Mouse (Mus musculus): Measurements from ENCODE around the gene Arhgdig. TPM values are rescaled to one million over a fixed set of nuclear protein-coding genes. Genes with fewer than 3 reads are reported as not detected.

The Arhgdig gene
- polyA plus RNA-seq (2016; fragmentation: Nextera tagmentation; extraction: Ambion mirVana) = 8.2 and 10.0 TPM in 2 replicates

GRCm38 (mm10) chr17:26207686-26208085, at the start of gene Arhgdig:
TSS of gene Arhgdig (minus strand) at chr17:26207786.
- Histone ChIP-seq H3K4me1 (peaks cover 27% of the 10 kb centered on the region), H3K9me3 (no peaks in the 10 kb centered on the region), H3K27me3 (ENCODE audit: insufficient read depth, poor library complexity, severe bottlenecking) (peaks cover 47% of the 10 kb centered on the region), H3K36me3 (no peaks in the 10 kb centered on the region), H3K27ac (no peak within 1 kb of the TSS), H3K4me3 (no peak within 1 kb of the TSS)
- 84% methylated on average over 12 of the region's 12 CpGs for WGBS
- no peak for DNase-seq (ENCODE audit: low spot score)

GRCm38 (mm10) chr17:26255313-26255712, 47.7 kb upstream of the Arhgdig start:
- H3K36me3 ChIP-seq = peaks cover 52% of the 10 kb centered on the region
- no peak overlapping the region for H3K27ac ChIP-seq
- H3K4me1 ChIP-seq = peaks cover 4% of the 10 kb centered on the region; the same call in 1 of the 2 replicates
- no peak overlapping the region for H3K4me3 ChIP-seq
- 95% methylated on average over 7 of the region's 7 CpGs for WGBS
- H3K9me3 ChIP-seq = no peaks in the 10 kb centered on the region
- no peaks in the 10 kb centered on the region for H3K27me3 ChIP-seq (ENCODE audit: insufficient read depth, poor library complexity, severe bottlenecking)
- no peak for DNase-seq (ENCODE audit: low spot score)

GRCm38 (mm10) chr17:26253399-26253798, 45.8 kb upstream of the Arhgdig start:
- 1% methylated on average over 24 of the region's 24 CpGs for WGBS

GRCm38 (mm10) chr17:26252539-26253251, 45.1 kb upstream of the Arhgdig start, which contains the start of gene Luc7l:
TSS of gene Luc7l (plus strand) at chr17:26252896.
- Histone ChIP-seq H3K27me3 (ENCODE audit: insufficient read depth, poor library complexity, severe bottlenecking) (no peaks in the 10 kb centered on the region), H3K9me3 (no peaks in the 10 kb centered on the region), H3K27ac (peak within 1 kb of the TSS; percentile 100), H3K36me3 (peaks cover 26% of the 10 kb centered on the region), H3K4me1 (peaks cover 4% of the 10 kb centered on the region; the same call in 1 of the 2 replicates), H3K4me3 (peak within 1 kb of the TSS; percentile 99)
- WGBS = under 1% methylated on average over 43 of the region's 43 CpGs
- peak; percentile 98 for DNase-seq (ENCODE audit: low spot score)

More at GRCm38 (mm10) chr17:26253399-26253798, 45.8 kb upstream of the Arhgdig start:
- H3K27ac ChIP-seq = peak overlapping the region; percentile 100
- H3K27me3 ChIP-seq (ENCODE audit: insufficient read depth, poor library complexity, severe bottlenecking) = no peaks in the 10 kb centered on the region
- H3K4me3 ChIP-seq = peak overlapping the region; percentile 99
- peaks cover 33% of the 10 kb centered on the region for H3K36me3 ChIP-seq
- H3K4me1 ChIP-seq = peaks cover 4% of the 10 kb centered on the region; the same call in 1 of the 2 replicates
- no peaks in the 10 kb centered on the region for H3K9me3 ChIP-seq
- DNase-seq (ENCODE audit: low spot score) = no peak

GRCm38 (mm10) chr17:26251886-26252538, 44.4 kb upstream of the Arhgdig start:
- peaks cover 19% of the 10 kb centered on the region for H3K36me3 ChIP-seq
- peaks cover 4% of the 10 kb centered on the region; the same call in 1 of the 2 replicates for H3K4me1 ChIP-seq
- no peaks in the 10 kb centered on the region for H3K27me3 ChIP-seq (ENCODE audit: insufficient read depth, poor library complexity, severe bottlenecking)
- H3K9me3 ChIP-seq = no peaks in the 10 kb centered on the region
- 49% methylated on average over 4 of the region's 4 CpGs for WGBS
- peak overlapping the region; percentile 100 for H3K27ac ChIP-seq
- no peak for DNase-seq (ENCODE audit: low spot score)
- H3K4me3 ChIP-seq = peak overlapping the region; percentile 99

- H3K27me3 ChIP-seq (ENCODE audit: insufficient read depth, poor library complexity, severe bottlenecking) = no peaks in the 10 kb centered on the region
- peak within 1 kb of the TSS; percentile 86 for H3K27ac ChIP-seq
- peaks cover 16% of the 10 kb centered on the region for H3K4me1 ChIP-seq
- peak within 1 kb of the TSS; percentile 81 for H3K4me3 ChIP-seq
- WGBS = 6% methylated on average over 33 of the region's 33 CpGs
- H3K9me3 ChIP-seq = no peaks in the 10 kb centered on the region
- DNase-seq (ENCODE audit: low spot score) = peak; percentile 99
- no peaks in the 10 kb centered on the region for H3K36me3 ChIP-seq
Observed at GRCm38 (mm10) chr17:26244101-26244841, 36.7 kb upstream of the Arhgdig start, which contains the start of gene Fam234a. TSS of gene Fam234a (minus strand) at chr17:26244242.

- 1% methylated on average over 32 of the region's 32 CpGs for WGBS
- H3K9me3 ChIP-seq = no peaks in the 10 kb centered on the region
- H3K27me3 ChIP-seq (ENCODE audit: insufficient read depth, poor library complexity, severe bottlenecking) = no peaks in the 10 kb centered on the region
- DNase-seq (ENCODE audit: low spot score) = no peak
- no peaks in the 10 kb centered on the region for H3K36me3 ChIP-seq
- peaks cover 16% of the 10 kb centered on the region for H3K4me1 ChIP-seq
- peak overlapping the region; percentile 81 for H3K4me3 ChIP-seq
- peak overlapping the region; percentile 86 for H3K27ac ChIP-seq
Observed at GRCm38 (mm10) chr17:26243471-26244100, 36.0 kb upstream of the Arhgdig start.

GRCm38 (mm10) chr17:26240990-26241389, 33.4 kb upstream of the Arhgdig start:
- no peak for DNase-seq (ENCODE audit: low spot score)

GRCm38 (mm10) chr17:26240120-26240790, 32.7 kb upstream of the Arhgdig start:
- H3K4me3 ChIP-seq = no peak overlapping the region
- 50% methylated on average over 6 of the region's 6 CpGs for WGBS

More at GRCm38 (mm10) chr17:26240990-26241389, 33.4 kb upstream of the Arhgdig start:
- Histone ChIP-seq H3K36me3 (no peaks in the 10 kb centered on the region), H3K4me3 (no peak overlapping the region), H3K27ac (no peak overlapping the region), H3K4me1 (peaks cover 16% of the 10 kb centered on the region), H3K9me3 (no peaks in the 10 kb centered on the region), H3K27me3 (ENCODE audit: insufficient read depth, poor library complexity, severe bottlenecking) (no peaks in the 10 kb centered on the region)
- 66% methylated on average over 6 of the region's 6 CpGs for WGBS

GRCm38 (mm10) chr17:26239551-26239950, 32.0 kb upstream of the Arhgdig start:
- no peak overlapping the region for H3K27ac ChIP-seq
- WGBS = 70% methylated on average over 2 of the region's 2 CpGs
- no peak for DNase-seq (ENCODE audit: low spot score)

More at GRCm38 (mm10) chr17:26240120-26240790, 32.7 kb upstream of the Arhgdig start:
- H3K36me3 ChIP-seq = no peaks in the 10 kb centered on the region
- no peaks in the 10 kb centered on the region for H3K9me3 ChIP-seq
- no peaks in the 10 kb centered on the region for H3K27me3 ChIP-seq (ENCODE audit: insufficient read depth, poor library complexity, severe bottlenecking)
- H3K27ac ChIP-seq = no peak overlapping the region
- peaks cover 16% of the 10 kb centered on the region for H3K4me1 ChIP-seq
- no peak for DNase-seq (ENCODE audit: low spot score)

GRCm38 (mm10) chr17:26237667-26238066, 30.1 kb upstream of the Arhgdig start:
- no peak overlapping the region for H3K4me3 ChIP-seq
- H3K9me3 ChIP-seq = no peaks in the 10 kb centered on the region
- H3K27ac ChIP-seq = no peak overlapping the region
- WGBS = 84% methylated on average over 10 of the region's 10 CpGs
- H3K36me3 ChIP-seq = no peaks in the 10 kb centered on the region
- no peak for DNase-seq (ENCODE audit: low spot score)
- H3K27me3 ChIP-seq (ENCODE audit: insufficient read depth, poor library complexity, severe bottlenecking) = no peaks in the 10 kb centered on the region
- peaks cover 10% of the 10 kb centered on the region; the same call in 1 of the 2 replicates for H3K4me1 ChIP-seq

More at GRCm38 (mm10) chr17:26239551-26239950, 32.0 kb upstream of the Arhgdig start:
- H3K9me3 ChIP-seq = no peaks in the 10 kb centered on the region
- no peaks in the 10 kb centered on the region for H3K27me3 ChIP-seq (ENCODE audit: insufficient read depth, poor library complexity, severe bottlenecking)
- H3K4me1 ChIP-seq = peaks cover 19% of the 10 kb centered on the region
- H3K4me3 ChIP-seq = no peak overlapping the region
- H3K36me3 ChIP-seq = no peaks in the 10 kb centered on the region

All from heart, embryonic 10.5 days (tissue).